Mouse (Mus musculus) heart, postnatal 36 days (tissue): ENCODE data around the gene Ifit1. TPM values are rescaled to one million over a fixed set of nuclear protein-coding genes. Genes with fewer than 3 reads are reported as not detected.
"Not testable (repeated sequence)": the region's sequence is repeated elsewhere in the genome, so short reads cannot be mapped to it uniquely, and the experiment has no call there.

ENCODE experiments used
- DNase-seq, 2 experiments: peaks; one replicate each; pipeline ENCODE4 v3.0.0; 2021 to 2022
- intact Hi-C: fragments of 180-260 bp; cut with DNase I; formaldehyde crosslinking; loops from one replicate; pipeline ENCODE4 v1.15.1; 2025
- total RNA-seq, 2 experiments: library from RNA; stranded (reverse); gene quantifications; 2 replicates each; pipeline ENCODE4 v1.2.3; 2021

Ifit1 gene
- total RNA-seq: 1 to 10 TPM; 2.0 to 3.5 TPM

DNA sequence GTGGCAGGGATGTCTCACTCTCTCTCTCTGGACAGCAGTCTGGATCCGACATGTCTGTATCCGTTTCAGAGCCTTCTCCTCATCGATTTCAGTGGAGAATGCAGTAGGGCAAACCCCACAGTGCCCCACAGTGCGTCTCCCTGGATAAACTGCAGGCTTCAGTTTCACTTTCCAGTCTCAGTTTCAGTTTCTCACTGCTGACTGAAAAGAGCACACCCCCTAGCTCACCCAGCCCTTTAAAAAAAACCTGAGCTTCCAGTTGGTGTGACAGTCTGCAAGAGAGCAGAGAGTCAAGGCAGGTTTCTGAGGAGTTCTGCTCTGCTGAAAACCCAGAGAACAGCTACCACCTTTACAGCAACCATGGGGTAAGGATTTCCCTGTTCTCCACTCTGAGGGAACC is at the start of gene Ifit1, which contains the start of gene Ifit1bl2:
Gene Ifit1, plus strand, starts transcription at position 249 of the 400 bp plus-strand sequence.
Gene Ifit1bl2, minus strand, starts transcription at position 121 of the 400 bp plus-strand sequence.
- peak; percentile 18 to 35 for DNase-seq
- intact Hi-C loops: no loop called here

DNA sequence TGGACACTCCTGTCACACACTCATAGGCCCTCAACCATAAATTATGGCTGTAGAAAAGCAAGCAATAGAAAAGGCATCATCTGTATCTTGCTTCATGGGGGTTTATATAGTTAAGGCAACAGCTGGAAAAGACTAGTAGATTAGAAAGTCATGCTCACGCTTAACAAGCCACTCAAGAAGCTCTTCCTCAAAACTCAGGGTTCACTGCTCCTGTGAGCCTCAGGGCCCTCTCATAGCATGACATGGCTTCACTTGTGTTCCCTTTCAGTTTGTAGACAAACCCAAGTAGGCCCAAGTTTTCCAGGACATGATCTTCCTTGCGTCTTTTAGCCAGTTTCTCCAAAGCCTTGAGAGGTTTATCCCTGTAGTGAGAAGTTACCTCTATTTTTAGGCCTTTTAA is 47.2 kb upstream of the Ifit1 start:
- DNase-seq: no peak
- intact Hi-C loops: no loop called here

DNA sequence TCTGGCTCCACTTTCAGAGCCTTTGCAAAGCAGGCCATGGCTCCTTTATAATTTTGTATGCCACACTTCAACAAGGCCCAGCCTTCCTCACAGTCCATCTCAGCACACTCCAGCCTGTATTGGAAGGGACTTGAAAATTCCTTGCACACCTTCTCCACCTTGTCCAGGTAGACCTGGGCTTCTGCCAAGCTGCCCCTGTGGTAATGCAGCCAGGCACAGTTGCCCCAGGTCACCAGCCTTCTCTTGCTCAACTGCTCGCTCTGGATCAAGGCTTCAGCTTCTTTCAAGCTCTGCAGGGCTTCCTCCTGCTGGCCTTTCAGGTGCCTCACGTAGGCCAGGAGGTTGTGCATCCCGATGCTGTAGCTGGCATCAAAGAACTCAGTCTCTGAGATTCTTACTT is 46.1 kb upstream of the Ifit1 start:
- intact Hi-C loops, DNase-seq: not testable (repeated sequence)

DNA sequence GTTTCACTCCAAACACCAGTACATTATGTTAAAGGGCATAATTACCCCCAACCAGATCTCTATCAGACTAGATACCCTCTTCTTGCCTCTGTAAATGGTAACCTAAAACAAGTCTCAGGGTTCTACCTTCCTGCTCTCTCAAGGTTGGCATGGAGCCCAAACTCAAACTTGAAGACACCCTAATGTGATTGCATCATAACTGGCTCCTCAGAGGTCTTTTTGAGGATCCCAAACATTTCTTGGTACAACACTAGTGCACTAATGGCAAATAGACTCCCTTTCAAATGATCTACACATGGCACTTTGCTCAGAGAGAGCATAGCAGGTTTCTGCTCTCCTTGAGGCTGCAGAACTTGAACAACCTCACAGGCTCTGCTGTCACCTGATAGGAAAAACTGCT is 43.9 kb upstream of the Ifit1 start:
- no peak for DNase-seq
- intact Hi-C loops: no loop called here

DNA sequence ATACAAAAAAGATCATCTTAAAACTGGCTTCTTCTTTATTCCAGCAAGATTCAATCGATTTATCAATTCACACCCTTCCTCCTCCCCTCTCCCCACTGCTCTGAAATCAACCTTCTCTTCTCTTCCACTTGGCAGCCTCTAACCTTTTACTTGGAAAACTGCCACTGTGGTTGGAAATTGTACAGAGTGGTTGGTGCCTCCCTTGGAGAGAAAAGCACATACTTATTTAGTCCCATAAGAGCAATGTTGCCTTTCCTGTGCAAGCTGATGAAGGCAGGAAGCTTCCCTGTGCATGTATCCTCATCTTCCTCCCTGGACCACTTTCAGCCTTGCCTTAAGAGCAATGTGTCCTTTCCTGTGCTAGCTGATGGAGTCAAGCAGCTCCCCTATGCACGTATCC is 42.3 kb upstream of the Ifit1 start:
- intact Hi-C loops: no loop called here
- DNase-seq: peak; percentile 59

DNA sequence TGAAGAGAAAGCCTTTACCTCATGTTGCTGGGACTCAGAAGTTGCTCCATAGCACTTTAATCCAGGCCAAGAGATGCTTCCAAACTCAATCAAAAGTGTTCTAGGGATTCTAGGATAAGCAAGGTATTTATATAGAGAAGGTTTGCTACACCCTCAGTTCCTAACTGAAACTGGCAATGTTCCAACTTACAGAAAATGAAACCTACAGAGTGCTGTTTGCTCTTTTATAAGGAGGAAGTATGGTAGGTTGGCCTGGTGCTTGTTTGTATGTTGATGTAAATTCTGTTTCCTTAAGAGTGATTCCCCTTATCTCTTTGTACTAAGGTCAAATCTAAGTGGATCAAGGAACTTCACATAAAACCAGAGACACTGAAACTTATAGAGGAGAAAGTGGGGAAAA is 41.4 kb upstream of the Ifit1 start:
- intact Hi-C loops: not testable (repeated sequence)

DNA sequence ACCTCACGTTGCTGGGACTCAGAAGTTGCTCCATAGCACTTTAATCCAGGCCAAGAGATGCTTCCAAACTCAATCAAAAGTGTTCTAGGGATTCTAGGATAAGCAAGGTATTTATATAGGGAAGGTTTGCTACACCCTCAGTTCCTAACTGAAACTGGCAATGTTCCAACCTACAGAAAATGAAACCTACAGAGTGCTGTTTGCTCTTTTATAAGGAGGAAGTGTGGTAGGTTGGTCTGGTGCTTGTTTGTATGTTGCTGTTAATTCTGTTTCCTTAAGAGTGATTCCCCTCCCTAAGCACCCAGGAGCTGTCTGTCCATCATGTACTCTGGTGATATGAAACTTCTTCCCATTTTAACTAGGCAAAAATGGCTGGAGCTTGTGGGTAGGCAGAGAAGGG is 38.8 kb upstream of the Ifit1 start, which contains the start of gene Ifit1bl1:
Gene Ifit1bl1, minus strand, starts transcription at position 69 of the 400 bp plus-strand sequence.
- DNase-seq, intact Hi-C loops: not testable (repeated sequence)

More for the DNA sequence above, 41.4 kb upstream of the Ifit1 start:
- DNase-seq: not testable (repeated sequence)

DNA sequence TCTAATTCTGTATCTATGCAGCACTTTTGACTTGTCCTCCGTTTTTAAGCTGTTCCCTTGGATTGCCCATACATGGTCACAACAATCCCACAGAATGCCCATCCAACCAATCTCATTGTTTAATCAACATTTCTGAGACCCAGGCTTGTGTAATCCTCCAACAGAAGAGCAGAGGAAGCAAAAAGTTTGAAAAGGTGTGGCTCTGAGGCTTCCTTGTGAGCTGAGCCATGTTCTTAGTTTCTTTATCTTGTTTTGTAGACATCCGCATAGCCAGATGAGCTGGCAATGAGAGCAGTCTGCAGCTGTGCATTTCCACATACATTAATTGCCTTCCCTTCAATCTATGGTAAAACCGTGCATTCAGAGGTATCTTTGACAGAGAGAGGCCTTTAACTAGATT is 35.2 kb upstream of the Ifit1 start:
- intact Hi-C loops: loop anchor here (2.0 kb wide), 2 partner anchors 17 to 57 kb away; no protein-coding TSS in a partner anchor
- no peak for DNase-seq

DNA sequence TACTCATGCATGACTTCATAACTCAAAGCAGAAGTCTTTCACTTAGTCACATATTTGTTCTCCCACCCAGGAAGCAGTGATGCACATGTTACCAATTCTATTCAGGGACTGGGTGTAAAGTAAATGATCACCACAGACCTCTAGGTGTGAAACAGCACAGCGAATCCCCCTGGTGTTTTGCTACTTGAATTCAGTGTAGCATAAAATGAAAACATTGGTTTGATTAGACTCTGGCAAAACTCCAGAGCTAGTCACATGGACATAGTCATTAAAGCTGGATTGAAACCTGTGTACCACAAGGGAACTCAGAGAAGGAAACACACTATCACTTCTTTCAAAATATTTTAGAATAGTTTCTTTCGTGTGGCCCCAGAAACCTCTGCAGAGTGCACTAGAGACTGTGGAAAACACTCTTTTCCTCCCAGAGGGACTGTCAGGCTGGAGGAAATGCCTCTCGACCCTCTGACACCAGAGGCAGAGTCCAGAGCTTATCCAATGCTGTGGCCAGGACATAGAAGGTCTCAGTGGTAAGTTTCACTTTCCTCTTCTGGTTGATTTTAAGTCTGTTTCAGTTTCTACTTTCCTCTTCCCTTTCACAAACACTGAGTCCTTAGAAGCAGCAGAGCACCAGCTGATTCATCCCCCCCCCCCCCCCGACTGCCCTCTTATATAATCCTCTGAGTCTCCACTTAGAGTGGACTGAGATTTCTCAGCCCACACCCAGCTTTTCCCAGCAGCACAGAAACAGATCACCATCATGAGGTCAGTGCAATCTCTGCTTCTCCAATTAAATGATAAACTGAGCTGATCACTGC is 33.2 kb upstream of the Ifit1 start, which contains the start of gene Ifit3b:
Gene Ifit3b, plus strand, starts transcription at position 734 of the 815 bp plus-strand sequence.
- peak; percentile 50 to 72 for DNase-seq
- intact Hi-C loops: not testable (repeated sequence)

DNA sequence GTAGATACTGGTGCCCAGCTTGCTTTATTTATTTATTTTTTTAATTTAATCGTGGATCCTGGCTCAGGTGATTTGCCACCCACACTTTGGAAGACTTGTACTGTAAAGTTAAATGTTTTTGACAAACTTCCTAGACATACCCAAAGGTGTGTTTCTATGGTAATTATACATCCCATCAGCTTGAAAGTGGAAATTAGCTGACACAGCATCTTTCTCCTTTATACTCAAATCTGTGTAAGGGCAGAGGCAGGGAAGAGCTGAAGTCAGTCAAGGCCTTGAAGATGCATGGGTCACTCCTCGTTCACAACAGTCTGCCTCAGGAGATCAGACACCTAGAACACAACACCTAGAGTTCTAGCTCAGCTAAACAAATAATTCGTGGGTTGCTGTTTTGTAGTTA is 30.6 kb upstream of the Ifit1 start:
- intact Hi-C loops, DNase-seq: not testable (repeated sequence)

DNA sequence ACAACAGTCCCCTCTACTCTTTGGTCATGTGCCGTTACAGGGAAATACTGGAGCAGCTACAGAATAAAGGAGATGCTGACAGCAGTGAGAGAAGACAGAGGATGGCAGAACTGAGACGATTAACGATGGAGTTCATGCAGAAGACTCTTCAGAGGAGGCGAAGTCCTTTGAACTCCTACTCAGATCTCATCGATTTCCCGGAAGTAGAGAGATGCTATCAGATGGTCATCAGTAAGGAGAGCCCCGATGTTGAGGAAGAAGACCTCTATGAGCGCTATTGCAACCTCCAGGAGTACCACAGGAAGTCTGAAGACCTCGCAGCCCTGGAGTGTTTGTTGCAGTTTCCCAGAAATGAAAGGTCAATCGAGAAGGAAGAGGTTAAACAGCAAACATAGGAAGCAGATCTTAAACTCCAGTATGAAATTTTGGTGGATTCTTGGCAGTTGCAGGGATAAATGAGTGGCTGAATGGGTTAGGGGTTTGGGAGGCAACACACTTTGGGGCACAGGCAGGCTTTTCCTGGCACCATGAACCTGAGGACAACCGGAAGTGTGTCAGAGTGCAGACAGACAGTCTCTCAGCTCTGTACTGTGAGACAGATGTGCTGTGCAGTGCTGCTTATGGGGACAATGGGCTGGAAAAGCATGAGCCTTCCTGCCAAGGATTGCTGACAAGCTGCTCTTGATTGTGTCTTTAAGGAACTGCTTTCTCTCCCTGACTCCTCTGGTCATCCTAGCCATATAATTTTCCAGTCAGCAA is 28.2 kb upstream of the Ifit1 start:
- intact Hi-C loops: not testable (repeated sequence)

DNA sequence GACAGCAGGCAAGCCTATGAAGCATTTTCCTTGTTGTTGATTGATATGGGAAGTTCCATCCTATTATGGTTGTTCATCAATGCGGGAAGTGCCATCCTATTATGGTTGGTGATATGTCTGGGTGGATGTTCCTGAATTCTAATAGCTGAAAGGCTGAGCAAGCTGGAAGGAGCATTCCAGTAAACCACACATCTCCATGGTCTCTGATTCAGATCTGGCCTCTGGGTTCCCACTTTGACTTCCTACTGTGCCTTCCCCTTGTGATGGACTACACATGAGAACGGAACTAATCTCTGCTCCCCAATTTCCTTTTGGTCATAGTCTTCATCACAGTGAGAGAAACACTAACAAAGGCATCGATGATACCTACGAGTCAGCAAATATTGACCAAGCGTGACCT is 19.8 kb upstream of the Ifit1 start:
- no peak for DNase-seq
- intact Hi-C loops: no loop called here

More for the DNA sequence above, 28.2 kb upstream of the Ifit1 start:
- DNase-seq: not testable (repeated sequence)

DNA sequence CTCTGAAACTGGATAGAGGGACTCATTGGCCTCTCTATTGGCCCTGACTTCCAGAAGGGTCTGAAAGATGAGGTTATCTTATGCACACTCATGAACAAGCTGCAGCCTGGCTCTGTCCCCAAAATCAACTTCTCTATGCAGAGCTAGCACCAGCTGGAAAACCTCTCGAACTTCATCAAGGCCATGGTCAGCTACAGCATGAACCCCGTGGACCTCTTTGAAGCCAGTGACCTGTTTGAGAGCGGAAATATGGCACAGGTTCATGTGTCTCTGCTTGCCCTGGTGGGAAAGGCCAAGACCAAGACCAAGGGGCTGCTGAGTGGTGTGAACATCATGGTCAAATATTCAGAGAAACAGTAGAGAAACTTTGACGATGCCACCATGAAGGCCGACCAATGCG is 16.9 kb upstream of the Ifit1 start:
- no peak for DNase-seq
- intact Hi-C loops: no loop called here

DNA sequence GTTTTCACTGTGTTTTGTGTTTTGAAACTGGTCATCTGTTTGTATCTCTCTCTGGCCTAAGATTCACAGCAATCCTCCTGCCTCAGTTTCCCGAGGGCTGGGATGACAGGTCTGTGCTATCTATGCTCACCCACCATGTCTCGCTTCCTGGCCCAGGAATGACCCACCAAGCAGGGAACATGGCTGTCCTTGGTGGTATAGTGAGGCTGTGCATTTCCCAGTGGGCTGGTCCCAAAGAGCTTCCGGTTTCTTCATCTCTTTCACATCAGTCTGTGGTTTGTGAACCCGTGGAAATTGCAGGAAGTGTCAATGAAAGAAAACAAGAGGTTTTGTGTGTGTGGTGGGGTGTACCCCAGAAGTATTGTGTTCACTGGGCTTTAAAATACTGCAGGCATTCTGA is 16.0 kb upstream of the Ifit1 start:
- DNase-seq: no peak
- intact Hi-C loops: no loop called here

DNA sequence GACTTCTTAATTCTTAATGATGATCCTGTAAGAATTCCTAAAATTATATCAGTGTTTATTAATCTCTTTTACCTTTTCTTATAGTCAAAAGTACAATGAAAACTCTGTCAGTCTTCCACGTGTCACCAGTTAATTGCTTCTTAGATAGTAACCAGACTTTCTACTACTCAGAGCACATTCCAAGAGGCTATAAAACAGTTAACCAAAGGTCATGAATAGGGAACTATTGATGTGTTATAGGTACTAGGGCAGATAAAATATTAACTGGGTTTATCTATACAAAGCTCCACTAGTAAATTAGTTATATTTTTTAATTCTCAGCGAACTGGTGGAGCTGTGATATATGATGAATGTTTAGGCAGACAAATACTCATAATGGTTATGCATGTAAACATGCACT is 13.2 kb upstream of the Ifit1 start:
- intact Hi-C loops: no loop called here
- no peak for DNase-seq

DNA sequence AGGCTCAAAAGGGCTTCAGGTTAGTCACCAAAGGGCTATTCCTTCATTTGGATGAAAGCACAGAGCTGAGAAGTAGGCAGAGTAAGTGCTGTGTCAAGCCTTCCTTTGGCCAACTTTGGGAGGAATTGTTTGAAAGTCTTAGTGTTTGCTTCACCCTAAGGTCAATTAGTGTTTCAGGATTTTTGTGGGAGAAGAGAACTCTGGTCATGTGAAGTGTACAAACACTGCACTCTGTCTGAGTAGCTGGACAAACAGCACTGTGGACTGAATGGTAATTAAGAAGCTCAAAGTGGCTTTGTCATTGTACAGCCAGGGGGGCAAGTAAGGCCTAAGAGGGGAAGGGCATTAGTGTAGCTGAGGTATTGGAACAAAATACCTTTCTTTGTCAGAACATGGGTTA is 9.2 kb upstream of the Ifit1 start:
- DNase-seq: no peak
- intact Hi-C loops: no loop called here

DNA sequence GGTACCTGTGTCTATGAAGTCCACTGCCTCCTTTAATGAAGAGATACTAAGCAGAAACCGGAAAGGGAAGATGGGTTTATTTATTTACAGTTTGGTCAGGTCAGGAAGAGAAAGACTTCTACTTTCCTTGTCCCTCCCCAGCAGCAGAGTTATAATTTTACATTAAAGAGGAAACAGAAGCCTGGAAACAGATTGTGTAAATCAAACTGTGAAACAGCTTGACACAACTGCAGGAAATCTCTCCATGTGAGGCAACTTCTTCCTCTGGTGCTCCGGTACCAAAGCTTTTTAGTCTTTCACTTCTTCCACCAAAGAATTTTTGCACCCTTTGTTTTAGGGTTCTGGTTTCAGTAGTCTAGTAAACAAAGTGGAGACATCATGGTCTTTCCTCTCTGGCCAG is 7.2 kb upstream of the Ifit1 start:
- intact Hi-C loops: no loop called here
- no peak for DNase-seq

DNA sequence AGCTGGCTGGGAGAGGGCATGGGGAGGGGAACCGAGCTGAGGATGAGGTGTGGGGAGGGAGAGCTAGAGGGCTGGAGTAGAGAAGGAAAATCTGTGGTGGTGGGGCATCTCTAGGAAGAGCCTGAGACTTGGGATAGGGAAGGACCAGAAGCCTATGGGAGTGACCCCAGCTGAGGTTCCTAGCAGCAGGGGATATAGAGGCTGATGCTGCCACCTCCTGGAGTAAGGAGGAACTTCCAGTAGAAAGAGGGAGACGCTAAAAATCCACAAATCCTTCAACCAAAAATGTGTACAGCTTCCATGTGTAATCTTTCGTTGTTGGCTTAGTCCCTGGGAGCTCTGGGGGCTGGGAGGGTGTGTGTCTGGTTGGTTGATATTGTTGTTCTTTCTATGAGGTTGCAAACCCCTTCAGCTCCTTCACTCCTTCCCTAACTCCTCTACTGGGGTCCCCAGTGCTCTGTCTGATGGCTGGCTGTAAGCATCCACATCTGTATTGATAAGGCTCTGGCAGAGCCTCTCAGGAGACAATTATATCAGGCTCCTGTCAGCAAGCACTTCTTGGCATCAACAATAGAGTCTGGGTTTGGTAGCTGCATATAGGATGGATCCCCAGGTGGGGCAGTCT is 3.6 kb upstream of the Ifit1 start:
- DNase-seq: peak; percentile 71 to 72
- intact Hi-C loops: loop anchor here (1.0 to 5.0 kb wide), 4 partner anchors 89 to 392 kb away; no protein-coding TSS in a partner anchor

DNA sequence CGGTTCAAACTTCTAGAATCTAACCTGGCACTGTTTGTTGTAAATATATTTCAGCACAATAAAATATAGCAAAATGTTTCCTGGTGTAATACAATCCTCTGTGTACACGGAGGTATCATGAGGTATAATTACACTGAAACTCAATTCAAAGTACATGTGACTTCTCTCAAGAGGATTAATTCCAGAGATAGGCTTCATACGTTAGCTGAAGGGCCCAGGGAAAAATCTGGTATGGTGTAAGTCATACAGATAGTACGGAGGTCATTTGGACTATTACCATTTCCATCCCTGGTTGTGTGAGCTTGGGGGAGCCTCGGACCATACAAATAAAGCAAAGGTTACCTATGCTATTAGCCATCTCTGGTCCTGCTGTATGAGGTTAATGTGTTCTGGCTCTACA is 1.9 kb downstream of the Ifit1 start:
- intact Hi-C loops: no loop called here
- DNase-seq: no peak

DNA sequence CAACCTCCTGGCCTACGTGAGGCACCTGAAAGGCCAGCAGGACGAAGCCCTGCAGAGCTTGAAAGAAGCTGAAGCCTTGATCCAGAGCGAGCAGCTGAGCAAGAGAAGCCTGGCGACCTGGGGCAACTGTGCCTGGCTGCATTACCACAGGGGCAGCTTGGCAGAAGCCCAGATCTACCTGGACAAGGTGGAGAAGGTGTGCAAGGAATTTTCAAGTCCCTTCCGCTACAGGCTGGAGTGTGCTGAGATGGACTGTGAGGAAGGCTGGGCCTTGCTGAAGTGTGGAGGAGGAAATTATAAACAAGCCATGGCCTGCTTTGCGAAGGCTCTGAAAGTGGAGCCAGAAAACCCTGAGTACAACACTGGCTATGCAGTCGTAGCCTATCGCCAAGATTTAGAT is 7.0 kb downstream of the Ifit1 start:
- DNase-seq, intact Hi-C loops: not testable (repeated sequence)

DNA sequence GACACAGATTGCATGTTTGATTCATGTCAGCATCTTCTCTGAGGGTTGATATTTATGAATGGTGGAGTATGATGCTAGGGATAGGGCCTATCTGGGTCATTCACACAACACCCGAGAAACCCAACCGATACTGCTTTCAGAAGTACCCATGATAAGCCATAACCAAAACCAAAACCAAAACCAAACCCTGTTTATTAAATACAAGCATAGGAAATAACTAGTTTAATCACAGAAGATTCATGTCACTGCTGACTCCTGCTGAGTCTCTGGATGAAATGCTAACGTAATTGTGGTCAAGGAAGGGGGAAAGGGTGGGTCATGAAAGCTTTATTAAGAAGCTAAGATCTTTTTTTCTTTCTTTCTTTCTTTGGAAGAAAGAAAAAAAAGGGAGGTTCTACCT is 9.6 kb downstream of the Ifit1 start:
- DNase-seq: no peak
- intact Hi-C loops: no loop called here
